8 mouse cellular contexts compared by ENCODE assay signal in the genomic region with DNA sequence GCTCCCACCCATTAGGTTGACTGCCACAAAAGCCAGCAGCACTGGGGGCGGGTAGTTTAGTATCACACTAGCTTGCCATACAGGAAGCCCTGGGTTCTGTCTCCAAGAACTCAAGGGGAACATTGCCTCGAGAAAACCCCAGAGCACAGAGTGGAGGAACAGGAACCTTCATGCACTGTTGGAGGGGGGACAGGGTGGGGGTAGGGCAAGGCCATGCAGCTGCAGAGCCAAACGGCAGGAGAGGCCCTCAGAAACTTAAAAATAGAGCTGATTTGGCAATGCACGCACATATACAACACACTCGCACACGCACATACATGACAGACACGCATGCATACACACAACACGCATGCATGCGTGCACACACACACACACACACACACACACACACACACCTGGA. TPM values are rescaled to one million over a fixed set of nuclear protein-coding genes. Genes with fewer than 3 reads are reported as not detected.
DNase-seq lines count a peak whose midpoint lies in the region.

No protein-coding gene starts in this region.

- peak; percentile 32 to 39 for DNase-seq in spleen, adult 18-20 months
- no peak for DNase-seq in spleen, adult 12 weeks (ENCODE audit: low spot score)
- peak; percentile 25 for DNase-seq in liver
- peak; percentile 40 for DNase-seq in naive thymus-derived CD4-positive, alpha-beta T cell, adult 2 months (ENCODE audit: low read depth)
- no peak for DNase-seq in right cerebral cortex, postnatal 4 days
- DNase-seq in cerebellum, postnatal 14 days, result no peak
- DNase-seq in layer of hippocampus, adult 18-20 months (ENCODE audit: low spot score in 2 of 2), result no peak
- DNase-seq in cerebellum, postnatal 4 days (ENCODE audit: low spot score in 2 of 2), result no peak

RNA-seq across cellular contexts. Expression of gene Prex1, which starts 32.2 kb away (rescaled TPM):
- total RNA-seq in layer of hippocampus, adult 18-20 months (2021), result 10 to 100 TPM; 67.8 to 68.8 TPM

RNA-seq across cellular contexts. Expression of gene Trp53rkb, which starts 46.5 kb away (rescaled TPM):
- 1 to 10 TPM; 4.5 to 5.2 TPM for total RNA-seq in layer of hippocampus, adult 18-20 months (2021)

RNA-seq across cellular contexts. Expression of gene Arfgef2, which starts 59.5 kb away (rescaled TPM):
- total RNA-seq in layer of hippocampus, adult 18-20 months (2021), result 10 to 100 TPM; 59.4 to 59.5 TPM

Comparison
In these comparisons a context has a peak if more than half of its experiments do, and no peak if none do; other contexts are left out.
1. DNase-seq: peak in spleen, adult 18-20 months (2 of 2), liver (single experiment) and naive thymus-derived CD4-positive, alpha-beta T cell, adult 2 months (single experiment); none in spleen, adult 12 weeks (single experiment), right cerebral cortex, postnatal 4 days (single experiment), cerebellum, postnatal 14 days (0 of 2), layer of hippocampus, adult 18-20 months (0 of 2) and cerebellum, postnatal 4 days (0 of 2).